Mouse (Mus musculus) G1E (cell line): ENCODE measurements around the gene Ndst4. TPM values are rescaled to one million over a fixed set of nuclear protein-coding genes. Genes with fewer than 3 reads are reported as not detected.

Source experiments
- ATAC-seq: 2 replicates; pipeline ENCODE4 v1.8.0; 2016; ENCODE audit warnings: mild to moderate bottlenecking; ENCODE audit not compliant: insufficient number of reproducible peaks, poor library complexity, low FRiP score, severe bottlenecking; ENCODE audit errors: extremely low read depth
- DNase-seq: peaks from one replicate; pipeline ENCODE4 v3.0.0; 2012; ENCODE audit warnings: low spot score
- H3K27me3 ChIP-seq: 2 replicates; pipeline ENCODE4 v1.6.1; 2012; ENCODE audit warnings: mild to moderate bottlenecking, low read length, inconsistent platforms; ENCODE audit not compliant: insufficient read depth
- H3K36me3 ChIP-seq: replicated peaks from 2 replicates; pipeline ENCODE3; 2012; ENCODE audit warnings: mild to moderate bottlenecking, inconsistent platforms
- H3K4me1 ChIP-seq: 2 replicates; pipeline ENCODE4 v1.6.1; 2012; ENCODE audit warnings: low read depth, low read length, inconsistent platforms, mixed read lengths; ENCODE audit not compliant: insufficient read depth
- H3K4me3 ChIP-seq: 2 replicates; pipeline ENCODE4 v1.5.1; 2012; ENCODE audit warnings: low read depth, mild to moderate bottlenecking, inconsistent platforms, low read length, moderate library complexity, mixed read lengths
- H3K9me3 ChIP-seq: replicated peaks from 2 replicates; pipeline ENCODE4 v1.6.1; 2012; ENCODE audit warnings: inconsistent platforms
- CTCF ChIP-seq: IDR thresholded peaks from 2 replicates; pipeline ENCODE4 v1.5.1; 2012; ENCODE audit warnings: low read depth, low read length, inconsistent platforms, mixed read lengths
- GATA1 ChIP-seq: IDR thresholded peaks from 2 replicates; pipeline ENCODE4 v1.6.1; 2012; ENCODE audit warnings: borderline replicate concordance, low read length, inconsistent platforms, mixed read lengths
- GATA2 ChIP-seq: IDR thresholded peaks from 2 replicates; pipeline ENCODE4 v1.6.1; 2012; ENCODE audit warnings: low read depth, low read length, inconsistent platforms, borderline replicate concordance
- POLR2AphosphoS5 ChIP-seq: IDR thresholded peaks from 2 replicates; pipeline ENCODE4 v1.6.1; 2012; ENCODE audit warnings: low read depth, low read length, inconsistent platforms; ENCODE audit not compliant: insufficient replicate concordance
- TAL1 ChIP-seq: conservative IDR thresholded peaks from 2 replicates; pipeline ENCODE4 v1.6.1; 2012; ENCODE audit warnings: low read depth, low read length, inconsistent platforms, mixed read lengths
- polyA plus RNA-seq: library from polyadenylated mRNA; stranded (reverse); fragments of >175 nt; gene quantifications from 2 replicates; pipeline ENCODE4 v1.2.3, GENCODE M21; 2012
- total RNA-seq, 2 experiments: library from RNA; stranded (forward) in 1 of 2; stranded (reverse) in 1 of 2; fragments of 200-1000 nt in 1 of 2; fragments of >200 nt in 1 of 2; fragmentation: Nextera tagmentation in 1 of 2; gene quantifications; 2 replicates each; pipeline ENCODE4 v1.2.3; 2014 to 2017

The Ndst4 gene
- total and polyA plus RNA-seq, 3 experiments: 0.11 TPM; not detected in 2

- H3K27me3 ChIP-seq: no peaks in the 10 kb centered on the region
- H3K4me1 ChIP-seq: no peaks in the 10 kb centered on the region
- no peak overlapping the region for H3K4me3 ChIP-seq
- H3K36me3 ChIP-seq: no peaks in the 10 kb centered on the region
- TF ChIP-seq GATA2 (no peak), POLR2AphosphoS5 (no peak), GATA1 (no peak), TAL1 (no peak), CTCF (no peak)
- no peak for ATAC-seq
- H3K9me3 ChIP-seq: 0 out of 2 replicates have a peak, but pooled peaks cover 3% of the 10 kb centered on the region
- no peak for DNase-seq
Observed at GRCm38 (mm10) chr3:125760711-125761110, 356.8 kb downstream of the Ndst4 start.
